Mouse (Mus musculus): ENCODE results near the gene Zfhx3.

- TF ChIP-seq EP300 (IDR thresholded peaks at IDR 0.05; ENCODE audit: low read depth) = no peak
- no peak for TF ChIP-seq CTCF (IDR thresholded peaks at IDR 0.05; ENCODE audit: low read depth)
Measured at GRCm38 (mm10) chr8:108989841-108990240, 1047.4 kb downstream of the Zfhx3 start.

Data from liver, embryonic 14.5 days (tissue).